Mouse (Mus musculus) ovary, postnatal 14 days (tissue): ENCODE data around the gene Ercc8.

Experiments used
- DNase-seq: peaks from one replicate; pipeline ENCODE4 v3.0.0; 2022; ENCODE audit warnings: low spot score

The Ercc8 gene

DNA sequence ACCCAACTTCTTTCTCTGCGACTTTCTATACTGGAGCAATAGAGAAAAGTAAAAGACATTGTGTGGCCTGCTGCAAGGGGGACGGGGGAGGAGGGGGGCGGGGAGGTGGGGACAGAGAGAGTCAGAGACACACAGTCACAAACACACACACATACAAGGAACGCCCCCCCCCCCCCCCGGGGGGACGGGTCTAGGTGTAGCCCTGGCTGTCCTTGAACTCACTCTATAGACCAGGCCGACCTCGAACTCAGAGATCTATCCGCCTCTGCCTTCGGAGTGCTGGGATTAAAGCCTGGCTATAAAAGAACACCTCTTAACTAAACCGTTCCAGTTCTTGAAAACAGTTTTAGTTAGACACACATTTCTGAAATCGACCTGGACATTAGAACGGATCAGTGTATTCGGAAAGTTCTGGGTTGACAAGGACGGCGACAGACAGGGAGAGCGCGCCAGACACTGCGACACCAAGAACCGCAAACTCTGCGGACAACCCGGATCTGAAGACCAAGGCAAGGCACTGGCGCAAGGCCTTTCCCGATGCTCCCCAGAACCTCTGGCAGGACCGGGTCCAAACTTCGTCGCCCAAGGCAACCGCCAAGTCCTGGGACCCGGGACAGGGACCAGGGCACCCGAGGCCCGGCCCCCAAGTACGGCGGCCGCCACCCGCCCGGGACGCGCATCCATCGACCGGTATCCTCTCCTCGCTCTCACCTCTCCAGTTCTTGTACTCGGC, 633 bp upstream of the Ercc8 start:
- no peak for DNase-seq

DNA sequence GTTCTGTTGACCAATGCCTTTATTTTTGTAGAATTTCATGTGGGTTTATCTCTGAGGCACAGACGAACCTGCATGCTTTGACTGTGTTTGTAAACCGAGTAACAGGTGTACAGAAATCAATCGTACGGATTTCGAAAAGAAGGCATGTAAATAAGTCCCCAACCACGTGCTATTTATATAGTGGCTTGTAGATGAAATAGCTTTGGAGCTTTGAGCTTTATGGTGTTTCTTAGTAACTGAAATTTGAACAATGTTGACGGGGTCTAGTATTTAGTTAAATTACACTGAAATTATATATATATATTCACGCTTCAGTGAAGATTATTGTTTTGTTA, 677 bp downstream of the Ercc8 start:
- no peak for DNase-seq

DNA sequence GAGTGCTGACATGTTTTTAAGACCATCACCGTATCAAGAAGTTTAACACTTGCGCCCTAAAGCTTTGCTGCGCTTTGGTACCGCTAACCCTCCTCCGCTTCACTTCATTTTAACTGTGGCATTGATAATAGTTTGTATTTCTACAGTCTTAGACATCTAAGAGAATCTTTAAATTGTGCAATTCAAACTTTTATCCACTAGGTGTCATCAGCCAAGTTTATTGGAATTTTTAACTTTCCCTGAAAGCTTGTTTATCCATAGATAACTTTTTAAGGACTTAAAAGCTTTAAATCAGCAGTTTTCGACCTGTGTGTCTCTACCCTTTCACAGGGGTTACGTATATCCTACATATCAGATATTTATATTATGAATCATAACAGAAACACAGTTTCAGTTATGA, 1.4 kb downstream of the Ercc8 start:
- DNase-seq, result no peak

DNA sequence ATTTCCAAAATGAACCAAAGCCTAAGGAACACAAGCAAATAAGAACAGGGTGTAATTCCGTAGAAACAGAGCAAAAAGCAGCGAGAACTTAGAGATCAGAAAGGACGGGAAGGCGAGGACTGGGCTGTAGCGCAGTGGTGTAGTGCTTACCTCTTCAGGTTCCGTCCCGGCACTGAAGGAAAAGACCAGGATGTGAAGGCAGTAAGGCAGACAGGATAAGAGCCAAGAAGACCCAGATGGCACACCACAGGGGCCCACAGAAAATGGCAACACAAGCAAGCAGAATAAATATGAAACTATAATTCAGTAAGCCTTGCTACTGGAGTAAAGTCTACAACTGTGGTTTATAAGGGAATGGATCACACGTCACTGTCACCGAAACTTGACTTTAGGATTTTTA, 5.4 kb downstream of the Ercc8 start:
- no peak for DNase-seq

DNA sequence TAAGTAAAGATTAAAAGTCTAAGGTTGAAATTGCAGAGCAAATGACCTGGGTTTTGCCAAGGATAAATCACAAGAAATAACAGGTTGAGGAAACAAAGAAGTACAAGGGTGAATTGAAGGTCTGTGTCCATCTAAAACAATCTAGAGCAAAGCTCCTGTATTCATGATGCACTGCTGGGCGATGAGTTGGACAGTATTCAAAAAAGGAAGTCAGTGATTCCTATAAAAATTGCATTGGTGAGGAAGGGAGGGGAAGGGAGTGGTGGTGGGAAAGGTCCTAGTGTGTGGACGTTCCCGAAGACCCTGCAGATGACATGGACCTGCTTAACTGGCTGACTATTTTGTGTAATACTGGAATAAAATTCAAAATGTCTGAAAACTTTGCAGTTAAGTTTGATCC, 6.1 kb downstream of the Ercc8 start:
- no peak for DNase-seq

DNA sequence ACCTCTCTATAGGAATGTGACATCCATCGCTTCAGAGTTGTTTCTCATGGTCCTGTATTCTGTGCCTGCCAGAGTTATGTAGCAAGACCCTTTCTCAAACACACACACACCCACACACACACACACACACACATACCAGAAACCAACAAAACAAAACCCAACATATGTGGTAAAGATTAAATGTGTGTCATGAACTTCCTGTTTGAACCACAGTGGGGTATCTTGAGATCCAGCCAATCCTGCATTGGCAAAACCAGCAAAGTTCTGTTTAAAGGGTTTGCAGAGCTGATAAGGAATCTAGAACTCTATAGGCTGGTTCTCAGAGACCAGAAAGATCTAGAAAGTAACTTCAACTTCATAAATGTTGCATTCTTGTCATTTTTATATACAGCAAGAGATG, 11.5 kb downstream of the Ercc8 start:
- DNase-seq, result no peak

DNA sequence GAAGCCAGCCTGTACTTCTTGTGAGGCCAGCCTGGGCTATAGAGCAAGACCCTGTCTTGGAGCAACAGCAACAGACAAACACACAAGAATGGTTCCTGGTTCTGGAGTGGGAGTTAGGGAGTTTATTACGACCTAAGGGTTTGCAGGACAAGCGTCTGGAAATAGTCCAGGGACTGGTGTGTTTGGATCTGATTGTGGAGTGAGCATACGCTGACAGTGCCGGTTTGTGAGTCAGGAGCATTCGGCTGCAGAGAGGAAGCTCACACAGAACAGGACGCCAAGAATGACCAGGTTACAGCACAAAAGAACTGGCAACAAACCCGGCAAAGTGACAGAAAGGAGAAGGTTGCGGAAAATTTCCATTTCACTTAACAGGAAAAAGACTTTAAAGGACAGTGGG, 12.0 kb downstream of the Ercc8 start:
- DNase-seq, result no peak

DNA sequence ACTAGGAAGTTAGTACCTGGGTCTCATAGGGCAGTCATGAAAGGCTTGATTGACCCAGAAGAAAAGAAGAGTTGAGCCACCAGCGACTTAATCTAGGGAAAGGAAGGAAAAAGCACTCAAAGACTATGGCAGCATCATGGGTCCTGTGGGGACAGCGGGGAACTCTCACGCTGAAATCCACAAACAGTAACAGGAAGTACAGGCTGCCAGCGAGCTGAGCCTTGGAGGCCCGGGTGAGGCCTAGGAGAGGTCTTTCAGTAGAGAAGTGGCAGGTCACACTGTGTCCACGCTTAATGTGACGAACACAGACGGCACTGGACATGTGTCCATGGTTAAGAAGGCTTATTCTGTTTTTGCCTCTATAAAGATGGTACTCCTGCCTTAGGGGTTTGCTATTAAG, 21.1 kb downstream of the Ercc8 start:
- DNase-seq, result no peak

DNA sequence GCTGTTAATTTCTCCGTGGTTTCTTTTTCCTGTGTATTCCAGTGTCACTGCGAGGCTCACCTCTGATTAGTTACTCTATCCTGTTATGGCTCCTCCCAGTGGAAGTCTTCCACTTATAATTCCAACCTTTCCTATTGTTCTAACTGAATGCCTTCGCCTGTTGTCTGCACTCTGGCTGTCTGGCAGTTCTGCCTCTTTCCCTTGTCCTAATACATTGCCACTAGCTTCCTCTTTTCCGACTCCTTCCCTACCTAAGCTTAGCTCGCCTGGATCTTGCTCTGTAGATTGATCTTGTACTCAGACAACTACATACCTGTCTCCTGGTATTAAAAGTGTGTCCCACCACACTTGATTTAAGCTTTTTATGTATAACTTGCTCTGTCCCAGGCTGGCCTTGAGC, 22.3 kb downstream of the Ercc8 start:
- DNase-seq, result no peak

DNA sequence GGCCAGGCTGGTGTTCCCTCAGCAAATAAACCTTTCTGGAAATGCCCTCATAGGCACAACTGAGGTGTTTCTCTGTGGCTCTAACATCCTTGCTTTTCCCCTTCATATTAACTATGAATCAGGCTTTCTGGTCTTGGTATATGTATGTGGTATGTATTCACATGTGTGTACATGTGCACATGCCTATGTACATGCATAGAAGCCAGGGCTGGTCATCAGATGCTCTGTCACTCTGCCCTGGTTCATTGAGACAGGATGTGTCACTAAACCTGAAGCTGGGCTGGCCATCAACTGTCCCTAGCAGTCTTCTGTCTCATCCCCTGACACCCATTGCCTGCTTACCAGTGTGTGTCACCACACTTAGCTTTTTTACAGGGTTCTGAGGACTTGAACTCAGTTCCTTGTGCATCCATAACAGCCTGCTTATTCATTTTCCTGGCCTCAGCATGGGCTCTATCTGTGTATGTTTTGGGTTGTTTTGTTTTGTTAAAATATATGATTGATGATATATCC, 26.3 kb downstream of the Ercc8 start:
- DNase-seq, result no peak

DNA sequence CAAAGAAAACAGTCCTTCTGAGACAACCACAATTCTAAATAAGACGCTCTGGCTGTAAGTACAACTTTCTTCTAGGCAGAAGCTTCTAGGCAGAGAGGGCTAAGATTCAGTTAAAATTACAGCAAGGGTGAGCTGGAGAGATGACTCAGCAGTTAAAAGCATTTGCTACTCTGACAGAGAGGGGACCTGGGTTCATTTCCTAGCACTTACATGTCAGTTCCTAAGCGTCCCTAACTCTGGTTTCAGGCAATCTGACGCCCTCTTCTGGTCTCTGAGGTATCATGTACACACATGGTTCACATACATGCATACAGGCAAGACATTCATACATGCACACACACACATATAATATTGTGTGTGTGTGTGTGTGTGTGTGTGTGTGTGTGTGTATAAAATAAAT, 27.0 kb downstream of the Ercc8 start:
- no peak for DNase-seq

DNA sequence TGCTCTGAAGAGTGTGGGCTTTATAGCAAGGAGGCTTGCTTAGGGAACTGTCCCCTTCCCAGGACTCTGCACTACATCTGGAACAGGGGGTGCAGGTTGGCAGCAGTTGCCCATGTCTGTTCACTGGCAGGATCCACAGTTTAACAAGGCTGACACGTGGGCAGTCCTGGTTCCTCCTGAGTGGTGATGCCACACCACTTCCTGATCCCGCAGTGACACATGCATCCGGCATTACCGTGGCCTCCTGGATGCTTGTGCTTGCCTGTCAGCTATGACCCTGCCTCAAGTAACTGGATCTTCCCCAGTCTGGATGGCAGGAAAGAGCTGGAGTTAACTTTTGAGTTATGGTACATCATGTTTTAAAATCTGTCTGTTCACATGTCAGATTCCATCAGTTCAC, 29.5 kb downstream of the Ercc8 start:
- no peak for DNase-seq

DNA sequence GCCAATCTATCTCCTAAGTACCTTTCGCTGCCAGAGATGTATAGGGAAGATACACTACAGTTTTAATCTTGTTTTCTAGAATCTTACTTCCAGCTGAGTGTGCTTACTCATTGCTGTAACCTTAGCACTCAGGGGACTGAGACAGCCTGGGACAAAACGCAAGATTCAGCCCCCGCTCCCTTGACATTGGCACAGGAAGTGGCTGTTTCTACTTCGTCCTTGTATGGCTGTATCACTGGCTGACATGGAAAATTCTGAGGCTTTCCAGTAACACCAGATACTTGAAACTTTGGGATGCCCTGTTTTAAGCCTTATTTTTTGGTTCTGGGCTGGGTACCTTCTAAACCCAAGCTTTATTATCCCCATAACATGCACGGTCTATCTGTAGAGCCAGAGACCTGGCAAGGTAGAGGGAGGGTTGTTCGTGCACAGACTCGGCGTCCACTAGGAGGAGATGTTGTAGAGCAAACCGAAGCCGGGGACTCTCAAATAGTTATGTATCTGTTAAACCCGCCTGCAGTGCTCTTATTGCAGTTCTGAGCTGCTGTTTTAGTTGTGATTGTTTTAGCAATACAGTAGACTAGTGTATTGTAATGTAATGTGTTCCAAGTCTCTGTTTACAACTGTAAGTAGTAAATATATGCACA, 32.7 kb downstream of the Ercc8 start:
- peak; percentile 31 for DNase-seq

DNA sequence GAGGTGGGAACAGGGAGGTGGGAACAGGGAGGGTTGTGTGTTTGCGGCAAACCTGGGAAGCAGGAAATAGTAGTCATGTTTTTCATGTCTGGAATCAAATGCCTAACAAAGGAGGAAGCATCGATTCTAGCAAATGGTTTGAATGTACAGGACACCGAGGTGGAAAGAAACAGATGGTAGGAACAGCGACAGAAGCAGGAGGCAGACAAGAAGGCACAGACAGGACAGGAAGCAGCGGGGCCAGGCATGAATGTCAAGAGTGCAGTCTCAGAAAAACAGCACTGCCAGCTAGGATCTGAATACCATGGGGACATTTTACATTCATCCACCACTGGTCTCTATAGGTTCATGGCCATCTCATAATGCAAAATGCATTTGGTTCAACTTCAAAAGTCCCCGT, 36.9 kb downstream of the Ercc8 start:
- DNase-seq, result no peak

DNA sequence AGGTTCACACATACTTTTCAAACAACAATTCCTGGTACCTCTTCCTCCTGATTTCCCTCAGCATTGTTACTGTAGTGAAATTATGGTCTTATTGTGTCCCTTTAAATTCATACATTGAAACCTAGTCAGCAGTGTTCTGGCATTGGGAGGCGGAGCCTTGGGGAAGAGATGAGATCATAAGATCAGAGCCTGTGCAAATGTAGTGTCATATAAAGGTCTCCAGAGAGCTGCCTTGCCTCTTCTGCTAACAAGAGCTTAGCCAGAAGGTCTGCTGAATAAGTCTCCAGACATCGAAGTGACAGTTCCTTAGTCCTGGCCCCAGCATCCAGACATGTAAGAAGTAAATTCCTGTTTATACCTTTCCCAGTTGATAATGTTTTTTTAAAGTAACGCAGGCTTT, 46.3 kb downstream of the Ercc8 start:
- DNase-seq, result no peak

DNA sequence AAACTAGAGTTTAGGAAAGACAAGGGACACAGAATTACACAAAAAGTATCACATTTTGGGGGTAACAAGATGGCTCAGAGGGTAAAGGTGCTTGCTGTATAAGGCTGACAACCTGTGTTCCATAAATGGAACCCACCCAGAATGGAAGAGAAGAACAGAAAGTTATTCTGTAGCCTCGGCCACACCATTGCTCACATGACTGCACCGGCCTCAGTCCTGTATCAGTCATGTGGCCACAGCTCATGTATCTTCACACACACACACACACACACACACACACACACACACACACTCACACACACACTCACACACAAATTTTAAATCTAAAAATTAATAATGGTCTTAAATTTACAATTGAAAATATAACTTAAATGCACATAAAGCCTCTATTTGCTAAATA, 48.9 kb downstream of the Ercc8 start:
- no peak for DNase-seq

DNA sequence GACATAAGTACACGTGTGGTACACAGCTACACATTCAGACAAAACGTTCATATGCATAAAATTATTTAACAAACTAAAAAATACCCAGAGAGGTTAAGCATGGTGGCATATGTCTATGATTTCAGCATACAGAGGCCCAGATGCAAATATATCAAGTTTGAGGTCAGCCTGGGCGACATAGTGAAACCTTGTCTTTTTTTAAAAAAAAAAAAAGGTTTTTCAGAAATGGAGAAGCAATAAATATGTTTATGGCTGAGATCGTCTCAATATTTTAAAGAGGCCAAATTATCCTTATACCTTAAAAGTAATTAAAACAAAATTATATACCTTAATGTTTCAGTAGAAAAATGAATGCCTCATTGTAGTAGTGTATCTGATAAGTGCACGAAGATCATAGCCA, 49.6 kb downstream of the Ercc8 start:
- no peak for DNase-seq

DNA sequence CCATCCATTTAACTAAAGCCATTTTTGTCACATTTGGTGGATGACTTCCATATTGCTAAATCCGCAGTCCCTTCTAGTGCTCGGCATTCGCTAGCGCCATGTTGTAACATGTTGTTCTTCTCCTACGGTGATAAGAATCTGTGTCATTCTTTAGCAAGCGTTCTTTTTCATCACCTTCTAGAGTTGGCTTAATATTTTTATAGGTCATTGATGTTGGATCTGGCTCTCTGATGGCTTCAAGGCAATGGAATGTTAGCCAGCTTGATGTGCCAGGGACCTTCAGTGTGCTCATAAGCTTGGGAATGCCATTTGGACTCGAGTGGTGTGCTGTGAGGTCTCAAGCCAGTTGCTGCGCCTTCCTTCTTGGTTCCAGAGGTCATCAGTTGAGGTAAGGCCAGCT, 52.4 kb downstream of the Ercc8 start:
- DNase-seq, result no peak

DNA sequence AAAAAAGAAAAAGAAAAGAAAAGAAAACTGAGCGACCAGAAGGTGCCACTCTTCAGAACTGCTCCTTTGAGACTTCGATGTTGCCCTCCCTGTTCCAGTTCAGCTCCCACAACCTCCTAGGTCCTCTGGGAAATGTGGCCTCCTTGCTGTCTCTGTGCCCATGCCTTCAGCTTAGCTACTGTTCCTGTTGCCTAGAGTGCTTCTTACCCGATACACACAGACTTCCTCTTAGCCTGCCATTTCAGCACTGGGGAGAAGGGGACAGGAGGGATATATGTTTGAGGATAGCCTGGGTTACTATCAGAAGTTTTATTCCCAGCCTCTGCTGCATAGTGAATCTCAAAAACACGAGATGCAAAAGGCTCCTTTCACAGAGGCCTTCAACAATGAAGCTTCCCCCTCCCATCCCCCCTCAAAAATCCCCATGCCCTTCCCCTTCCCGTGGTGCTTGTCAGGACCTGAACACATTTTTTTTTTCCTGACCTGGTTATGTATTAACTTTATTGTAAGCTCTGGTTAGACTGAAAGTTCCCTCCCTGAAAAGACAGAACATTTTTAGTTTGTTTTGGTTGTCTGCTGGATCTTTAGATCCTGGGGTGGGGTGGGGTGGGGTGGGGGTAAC, 54.0 kb downstream of the Ercc8 start:
- DNase-seq, result no peak

DNA sequence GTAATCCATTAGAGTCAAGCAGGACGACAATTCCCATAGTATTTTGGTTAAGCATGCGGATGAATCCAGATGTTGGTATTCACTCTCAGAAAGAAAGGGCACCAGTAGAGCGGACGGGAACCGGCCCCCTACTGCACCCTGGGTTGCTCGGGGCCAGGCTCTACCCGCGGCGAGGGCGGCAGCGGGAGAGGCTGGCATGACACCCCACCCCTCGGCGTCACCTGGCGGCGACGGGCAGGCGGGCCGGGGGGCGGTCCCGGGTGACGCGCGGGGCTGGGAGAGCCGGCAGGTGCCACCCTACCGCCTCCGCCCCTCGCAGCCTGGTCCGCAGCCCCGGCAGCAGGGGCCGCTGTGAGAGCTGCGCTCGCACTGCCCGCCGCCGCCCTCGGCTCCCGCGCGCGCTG, 55.6 kb downstream of the Ercc8 start, which contains the start of gene Elovl7:
Elovl7 (plus strand) TSS at position 324 of the 404 bp plus-strand sequence.
- peak; percentile 58 for DNase-seq

DNA sequence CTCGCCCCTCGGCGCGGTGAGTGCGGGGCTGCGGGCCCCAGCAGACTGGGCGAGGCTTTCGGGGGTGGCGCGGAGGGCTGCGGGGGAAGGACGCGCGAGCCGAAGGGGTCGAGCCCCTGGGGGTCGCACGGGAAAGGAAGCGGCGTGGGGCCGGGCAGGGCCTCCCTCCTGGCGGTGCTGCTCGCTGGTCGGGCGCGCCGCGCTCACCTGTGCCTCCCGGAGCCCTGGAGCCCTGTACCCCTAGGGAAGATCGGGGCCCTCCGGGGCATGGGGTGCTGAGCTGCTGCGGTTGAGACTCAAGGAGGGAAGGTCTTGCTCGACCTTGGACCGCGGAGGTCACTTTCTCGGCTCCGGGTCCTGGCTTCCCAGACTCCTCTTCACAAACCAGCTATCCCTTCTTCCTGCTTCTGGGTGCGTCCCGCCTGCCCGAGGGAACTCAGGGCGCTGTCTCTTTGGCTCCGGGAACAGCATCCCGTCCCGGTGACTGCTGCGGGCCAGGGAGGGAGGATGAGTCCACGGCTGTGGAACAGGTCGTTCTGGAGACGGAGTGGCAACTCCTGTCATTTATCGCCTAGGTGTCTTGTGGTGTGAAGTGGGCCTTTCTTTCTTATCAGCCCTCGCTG, 56.1 kb downstream of the Ercc8 start:
- DNase-seq, result no peak

DNA sequence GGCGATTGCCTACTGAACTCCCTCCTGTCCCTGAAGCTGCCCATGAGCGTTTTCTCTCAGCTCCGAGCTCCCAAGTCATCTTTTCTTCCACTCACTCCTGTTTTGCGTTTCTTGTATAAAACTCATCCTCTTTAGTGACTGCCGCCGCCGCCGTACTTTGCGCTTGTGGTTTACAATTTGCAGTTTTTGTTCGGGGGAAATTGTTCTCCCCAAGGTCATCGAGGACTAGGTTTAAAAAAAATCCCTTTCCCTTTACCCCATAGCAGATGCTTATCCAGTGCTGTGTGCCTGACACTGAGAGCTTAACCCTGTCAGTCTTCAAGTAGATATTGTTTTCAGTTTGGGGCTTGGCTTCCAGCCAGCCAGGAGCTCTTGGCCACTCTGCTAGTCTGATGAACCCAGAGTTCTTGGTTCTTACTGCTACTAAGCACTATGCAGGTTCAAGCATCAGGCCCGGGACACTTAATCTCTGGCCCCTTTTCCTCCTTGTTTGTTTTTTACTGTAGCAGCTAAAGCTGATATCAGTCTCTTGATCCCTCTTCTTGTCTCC, 56.8 kb downstream of the Ercc8 start:
- DNase-seq, result no peak

DNA sequence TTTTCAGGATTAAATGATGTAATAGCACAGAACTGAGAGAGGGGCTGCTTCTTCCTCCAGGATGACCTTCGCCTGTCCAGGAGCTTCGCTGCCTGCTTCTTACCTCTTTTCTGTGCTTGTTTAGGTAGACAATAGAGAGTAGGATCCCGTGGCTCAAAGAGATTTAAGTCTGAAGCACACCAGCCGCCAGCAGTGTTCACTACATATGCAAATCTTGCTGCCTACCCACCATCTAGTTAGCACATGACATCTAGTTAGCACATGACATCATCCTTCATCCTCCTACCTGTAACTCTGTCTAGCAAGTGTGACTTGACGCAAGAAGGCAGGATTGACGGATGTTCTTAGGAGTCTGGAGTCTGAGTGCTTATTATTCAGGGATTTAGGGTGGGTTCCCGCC, 61.2 kb downstream of the Ercc8 start:
- no peak for DNase-seq
